Mouse (Mus musculus): ENCODE data around the gene Chst12.

Chst12 gene

GRCm38 (mm10) chr5:140517159-140517920 lies 12.0 kb downstream of the Chst12 start:
- DNase-seq (ENCODE audit: low spot score), result no peak

- no peak for DNase-seq (ENCODE audit: low spot score)
These were observed 12.5 kb downstream of the Chst12 start for GRCm38 (mm10) chr5:140517921-140518230.

GRCm38 (mm10) chr5:140521196-140521595 lies 15.8 kb downstream of the Chst12 start:
- DNase-seq (ENCODE audit: low spot score), result no peak

GRCm38 (mm10) chr5:140526754-140527153 lies 21.4 kb downstream of the Chst12 start:
- no peak for DNase-seq (ENCODE audit: low spot score)

- no peak for DNase-seq (ENCODE audit: low spot score)
These were observed 32.8 kb downstream of the Chst12 start for GRCm38 (mm10) chr5:140538111-140538683.

GRCm38 (mm10) chr5:140540106-140540505 lies 34.8 kb downstream of the Chst12 start:
- peak; percentile 85 for DNase-seq (ENCODE audit: low spot score)

- peak; percentile 68 for DNase-seq (ENCODE audit: low spot score)
These were observed 37.6 kb downstream of the Chst12 start for GRCm38 (mm10) chr5:140542811-140543575.

GRCm38 (mm10) chr5:140545651-140546050 lies 40.3 kb downstream of the Chst12 start:
- no peak for DNase-seq (ENCODE audit: low spot score)

GRCm38 (mm10) chr5:140546332-140546731 lies 41.0 kb downstream of the Chst12 start:
- DNase-seq (ENCODE audit: low spot score), result no peak

GRCm38 (mm10) chr5:140549306-140550047 lies 44.1 kb downstream of the Chst12 start:
- peak; percentile 50 for DNase-seq (ENCODE audit: low spot score)

GRCm38 (mm10) chr5:140553719-140554118 lies 48.4 kb downstream of the Chst12 start:
- DNase-seq (ENCODE audit: low spot score), result no peak

GRCm38 (mm10) chr5:140556859-140557258 lies 51.5 kb downstream of the Chst12 start:
- DNase-seq (ENCODE audit: low spot score), result no peak

- no peak for DNase-seq (ENCODE audit: low spot score)
These were observed 57.3 kb downstream of the Chst12 start for GRCm38 (mm10) chr5:140562601-140563000.

GRCm38 (mm10) chr5:140564896-140565295 lies 59.5 kb downstream of the Chst12 start, which contains the start of gene Grifin:
Grifin (minus strand) TSS chr5:140565071.
- DNase-seq (ENCODE audit: low spot score), result no peak

- DNase-seq (ENCODE audit: low spot score), result peak; percentile 31
These were observed 60.1 kb downstream of the Chst12 start for GRCm38 (mm10) chr5:140565451-140565850.

- peak; percentile 59 for DNase-seq (ENCODE audit: low spot score)
These were observed 60.5 kb downstream of the Chst12 start for GRCm38 (mm10) chr5:140565856-140566255.

GRCm38 (mm10) chr5:140566271-140566670 lies 60.9 kb downstream of the Chst12 start:
- no peak for DNase-seq (ENCODE audit: low spot score)

GRCm38 (mm10) chr5:140567321-140567720 lies 62.0 kb downstream of the Chst12 start:
- DNase-seq (ENCODE audit: low spot score), result peak; percentile 40

GRCm38 (mm10) chr5:140567751-140568150 lies 62.4 kb downstream of the Chst12 start:
- DNase-seq (ENCODE audit: low spot score), result no peak

- peak; percentile 47 for DNase-seq (ENCODE audit: low spot score)
These were observed 63.1 kb downstream of the Chst12 start for GRCm38 (mm10) chr5:140568321-140568970.

- DNase-seq (ENCODE audit: low spot score), result no peak
These were observed 63.8 kb downstream of the Chst12 start for GRCm38 (mm10) chr5:140569032-140569595.
